Mouse (Mus musculus) ES-Bruce4 (cell line): Measurements from ENCODE around the gene Tmbim6.

ENCODE experiments used
- CTCF ChIP-seq: IDR thresholded peaks from one replicate; pipeline ENCODE4 v1.8.1; 2011; ENCODE audit warnings: low read depth, low read length
- POLR2A ChIP-seq: IDR thresholded peaks from one replicate; pipeline ENCODE4 v1.8.1; 2011; ENCODE audit warnings: low read length; ENCODE audit not compliant: insufficient read depth

DNA sequence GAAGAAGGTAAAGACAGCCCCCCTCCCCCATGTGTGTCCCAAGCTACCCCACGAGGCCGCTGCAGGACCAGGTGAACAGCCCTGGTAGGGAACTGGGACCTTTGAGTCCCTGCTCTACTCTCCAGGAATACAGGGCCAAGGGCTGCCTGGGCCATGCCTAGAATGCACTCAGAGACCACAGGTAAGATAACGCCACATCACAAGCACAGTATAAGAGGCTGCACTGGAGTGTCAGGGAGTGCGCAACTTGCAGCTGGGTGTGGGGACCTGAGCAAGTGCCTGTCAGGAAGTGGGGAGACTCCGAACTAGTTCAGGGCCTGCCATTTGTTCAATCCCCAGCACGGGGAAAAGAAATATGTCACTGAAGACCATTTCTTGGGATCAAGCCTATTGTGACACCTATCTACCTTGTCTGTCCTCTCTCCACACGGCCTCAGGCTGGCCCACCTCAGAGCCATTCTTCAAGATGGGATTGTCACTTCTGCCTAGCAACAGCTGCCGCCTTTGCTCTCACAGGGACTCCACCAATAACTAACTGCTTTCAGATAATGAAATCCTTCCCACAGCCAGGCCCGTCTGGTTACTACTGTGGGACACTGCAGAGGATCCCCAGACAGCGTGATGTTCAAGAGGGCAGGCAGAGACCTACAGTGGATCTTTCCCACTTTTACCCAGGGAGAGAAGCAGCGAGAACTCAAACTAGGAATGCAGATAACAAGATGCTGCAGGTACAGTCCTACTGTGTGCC is 60.6 kb downstream of the Tmbim6 start:
- no peak for TF ChIP-seq CTCF
- no peak for TF ChIP-seq POLR2A
